Mouse (Mus musculus): ENCODE data around the gene Cir1. TPM values are rescaled to one million over a fixed set of nuclear protein-coding genes. Genes with fewer than 3 reads are reported as not detected.

Cir1 gene
- polyA plus RNA-seq, 1 experiment, result 9.6 TPM

DNA sequence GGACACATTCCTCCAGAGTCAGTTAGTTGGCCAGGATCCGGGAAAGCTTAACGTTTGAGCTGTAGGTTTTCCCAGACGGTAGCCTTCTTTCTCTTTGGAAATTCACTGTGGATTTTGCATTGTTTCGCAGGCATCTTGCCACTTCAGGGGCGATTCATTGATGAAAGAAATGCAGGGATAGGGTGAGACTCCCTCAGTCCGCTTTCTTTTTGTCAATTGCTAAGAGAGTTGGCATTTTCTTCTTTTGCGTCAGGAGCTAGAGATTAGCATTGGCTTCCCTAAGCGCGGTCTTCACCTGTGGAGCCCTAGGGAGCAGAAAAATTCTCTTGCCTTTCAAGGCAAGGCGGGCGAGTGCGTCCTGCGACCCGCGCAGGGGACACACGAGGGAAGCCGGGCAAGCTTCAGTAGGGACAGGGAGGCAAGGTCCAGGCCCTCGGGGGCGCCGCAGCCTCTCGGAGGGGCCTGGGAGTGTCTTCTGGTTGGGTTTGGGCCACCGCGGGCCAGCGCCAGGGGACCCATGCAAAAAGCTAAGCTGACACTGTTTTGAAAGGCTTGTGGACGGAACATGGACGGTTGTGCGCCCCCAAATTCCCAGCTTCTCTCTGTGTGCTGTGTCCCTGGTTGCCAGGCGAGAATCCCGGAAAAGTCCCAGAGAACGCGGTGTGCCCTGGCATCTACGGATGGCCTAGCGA is 32.0 kb downstream of the Cir1 start:
- Histone ChIP-seq H3K27ac (replicated peaks; ENCODE audit: low read depth, low read length) (no peak overlapping the region), H3K4me1 (ENCODE audit: control insufficient read depth, insufficient read depth, insufficient read length, low read length) (no peaks in the 10 kb centered on the region), H3K4me3 (ENCODE audit: insufficient read depth, low read depth, low read length) (no peak overlapping the region)

DNA sequence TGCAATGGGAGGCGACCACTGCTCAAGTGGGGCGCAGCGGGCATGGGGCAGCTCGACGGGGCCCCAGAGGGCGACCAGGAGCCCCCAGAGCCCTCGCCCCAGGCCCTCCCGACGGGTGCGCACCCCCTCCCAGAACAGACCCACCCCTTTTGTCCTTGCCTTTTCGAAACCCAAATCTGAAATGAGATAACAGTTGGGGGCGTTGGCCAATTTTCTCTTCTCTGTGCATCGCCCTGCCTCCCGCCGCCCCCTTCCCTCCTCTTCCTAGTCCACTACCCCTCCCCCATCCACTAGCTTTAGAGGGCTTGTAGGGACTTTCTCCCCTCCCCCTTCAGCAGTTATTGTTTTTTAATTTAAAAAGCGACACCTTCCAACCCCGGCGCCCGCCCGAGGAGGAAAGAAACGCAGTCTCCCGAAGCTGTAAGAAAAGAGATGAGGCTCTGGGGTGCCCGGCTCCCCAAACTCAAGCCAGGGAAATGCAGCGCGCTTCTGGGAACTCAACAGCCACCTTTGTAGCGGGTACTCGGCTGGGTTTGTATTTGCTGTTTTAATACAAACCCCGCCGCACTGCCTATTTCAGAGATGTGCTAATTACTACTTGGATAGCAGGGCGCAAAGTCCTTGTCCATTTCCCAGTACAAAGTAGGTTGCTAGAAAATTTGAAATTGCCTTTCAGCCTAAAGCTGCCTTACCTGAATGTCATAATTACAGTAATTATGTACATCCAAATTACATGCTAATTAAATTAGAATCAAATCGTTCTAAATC is 33.0 kb downstream of the Cir1 start:
- H3K27ac ChIP-seq (replicated peaks; ENCODE audit: low read depth, low read length), result no peak overlapping the region
- H3K4me3 ChIP-seq (ENCODE audit: insufficient read depth, low read depth, low read length), result no peak overlapping the region
- no peaks in the 10 kb centered on the region for H3K4me1 ChIP-seq (ENCODE audit: control insufficient read depth, insufficient read depth, insufficient read length, low read length)

DNA sequence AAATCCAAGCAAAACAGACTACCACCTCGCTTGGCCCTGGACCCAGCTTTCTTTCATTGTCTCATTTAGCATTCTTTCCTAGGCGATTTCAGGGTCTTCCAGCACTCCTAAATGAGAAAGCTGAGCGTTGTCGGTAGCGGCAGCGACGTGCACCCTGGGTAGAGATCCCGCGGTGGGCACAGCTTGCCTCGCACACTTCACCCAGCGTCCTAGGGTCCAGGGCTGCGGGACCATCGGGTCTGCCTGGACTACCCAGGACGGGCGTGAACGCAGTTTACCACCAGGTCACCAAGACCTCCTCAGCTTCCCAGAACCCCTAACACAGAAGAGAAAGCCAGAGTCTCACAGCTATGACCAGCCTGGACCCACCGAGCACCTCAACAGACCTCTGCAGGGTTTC is 33.6 kb downstream of the Cir1 start:
- no peak overlapping the region for H3K27ac ChIP-seq (replicated peaks; ENCODE audit: low read depth, low read length)
- H3K4me3 ChIP-seq (ENCODE audit: insufficient read depth, low read depth, low read length), result no peak overlapping the region
- no peaks in the 10 kb centered on the region; the same call in 1 of the 2 replicates for H3K4me1 ChIP-seq (ENCODE audit: control insufficient read depth, insufficient read depth, insufficient read length, low read length)

DNA sequence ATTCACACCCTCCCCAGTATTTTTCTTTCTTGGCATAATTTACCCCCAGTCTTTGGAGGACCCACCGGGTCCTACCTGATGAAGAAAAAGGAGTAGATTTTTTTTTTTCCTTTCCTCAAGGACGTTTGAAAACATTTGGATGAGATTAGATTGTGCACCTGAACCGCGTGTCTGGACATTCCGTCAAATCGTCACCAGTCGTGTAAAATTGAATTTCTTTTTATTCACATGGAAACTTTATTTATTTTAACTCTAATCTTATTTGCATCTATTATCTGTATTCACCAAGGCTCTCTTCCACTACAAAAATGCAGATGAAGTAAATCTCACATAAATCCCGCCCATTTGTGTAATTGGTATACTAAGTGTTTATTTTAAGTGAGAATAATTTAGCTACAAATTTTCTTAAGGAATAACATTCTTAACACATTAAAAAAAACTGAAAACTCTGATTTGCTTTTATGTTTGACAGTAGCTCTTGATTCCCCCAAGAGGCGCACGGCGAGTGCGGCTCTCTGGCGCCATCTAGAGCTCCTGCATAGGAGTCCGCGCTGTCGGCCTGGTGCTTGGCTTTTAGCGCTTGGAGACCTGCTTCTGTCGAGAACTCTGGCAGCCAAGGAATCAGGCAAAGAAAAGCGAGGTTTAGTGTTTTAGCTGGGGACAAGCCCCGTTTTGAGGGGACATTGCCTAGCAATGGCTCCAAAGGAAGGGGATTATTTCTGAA is 34.2 kb downstream of the Cir1 start:
- no peaks in the 10 kb centered on the region; the same call in 1 of the 2 replicates for H3K4me1 ChIP-seq (ENCODE audit: control insufficient read depth, insufficient read depth, insufficient read length, low read length)
- no peak overlapping the region for H3K4me3 ChIP-seq (ENCODE audit: insufficient read depth, low read depth, low read length)
- no peak overlapping the region for H3K27ac ChIP-seq (replicated peaks; ENCODE audit: low read depth, low read length)

DNA sequence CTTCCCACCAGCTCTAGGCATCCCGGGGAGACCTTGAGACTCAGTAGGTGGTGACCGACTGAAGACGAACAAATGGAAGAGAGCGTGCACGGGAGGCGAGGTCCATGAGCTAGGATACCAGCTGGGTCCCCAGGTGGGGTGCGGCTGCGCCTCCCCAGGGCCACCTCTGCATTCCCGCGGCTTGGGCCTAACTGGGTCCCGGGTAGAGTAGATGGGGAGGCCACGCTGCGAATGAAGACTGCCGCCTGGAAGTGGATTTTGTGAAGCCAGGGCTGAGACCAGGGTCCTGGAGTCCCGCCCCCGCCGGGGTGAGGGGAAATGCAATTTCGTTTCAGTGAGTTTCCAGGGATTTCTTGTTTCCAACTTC is 34.8 kb downstream of the Cir1 start:
- Histone ChIP-seq H3K4me3 (ENCODE audit: insufficient read depth, low read depth, low read length) (no peak overlapping the region), H3K27ac (replicated peaks; ENCODE audit: low read depth, low read length) (no peak overlapping the region), H3K4me1 (ENCODE audit: control insufficient read depth, insufficient read depth, insufficient read length, low read length) (peaks cover 2% of the 10 kb centered on the region; the same call in 1 of the 2 replicates)

DNA sequence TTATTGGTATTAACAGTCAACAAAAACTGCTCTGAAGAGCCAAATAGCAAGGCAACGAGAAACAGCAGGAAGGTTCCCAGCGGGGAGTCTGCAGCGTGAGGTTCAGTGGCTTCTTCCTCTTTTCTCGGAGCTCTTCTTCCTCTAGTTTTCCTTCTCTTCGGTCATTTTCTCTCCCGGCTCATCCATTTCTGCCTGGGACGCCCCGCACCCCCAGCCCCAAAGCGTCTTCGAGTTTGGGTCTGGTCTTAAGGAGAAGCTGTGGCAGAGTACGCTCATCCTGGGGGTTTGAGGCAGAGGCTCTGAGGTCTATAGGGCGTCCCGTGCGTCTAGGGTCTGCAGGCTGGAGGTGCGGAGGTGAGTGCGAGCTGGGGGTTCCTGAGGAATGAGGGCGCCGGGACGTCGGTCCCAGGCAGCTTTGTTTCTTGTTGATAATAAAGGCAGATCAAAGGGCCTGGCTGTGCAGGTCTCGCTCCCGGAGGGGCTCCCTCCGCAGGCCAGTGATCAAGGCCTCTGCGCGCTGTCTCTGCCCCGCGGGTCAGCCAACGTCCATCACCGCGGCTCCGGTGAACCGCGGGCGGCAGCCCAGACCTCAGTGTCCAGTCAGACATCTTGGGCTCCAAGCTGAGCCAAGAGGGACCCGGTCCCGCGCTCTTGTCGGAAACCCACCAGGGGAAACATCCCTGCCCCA is 35.3 kb downstream of the Cir1 start:
- peaks cover 3% of the 10 kb centered on the region; the same call in 1 of the 2 replicates for H3K4me1 ChIP-seq (ENCODE audit: control insufficient read depth, insufficient read depth, insufficient read length, low read length)

DNA sequence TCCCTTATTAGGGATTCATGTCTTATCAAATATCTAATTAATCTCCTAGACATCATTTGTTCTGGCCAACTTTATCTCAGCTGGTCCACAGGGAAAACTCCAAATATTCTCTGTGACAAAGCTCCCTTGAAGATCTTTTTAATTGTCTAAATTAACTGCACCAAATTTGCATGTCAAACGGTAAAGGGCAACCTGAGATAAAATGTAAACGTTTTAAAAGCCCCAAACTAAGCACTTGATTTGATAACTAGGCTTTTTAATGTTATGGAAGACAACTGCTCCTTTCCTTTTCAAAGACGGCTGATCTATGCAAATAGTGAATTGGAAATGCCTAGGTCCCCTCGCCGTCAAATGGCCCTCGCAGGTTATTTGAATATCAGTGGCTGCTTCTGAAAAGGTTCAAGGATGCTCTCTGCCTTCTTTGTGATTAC is 36.3 kb downstream of the Cir1 start:
- no peak overlapping the region for H3K27ac ChIP-seq (replicated peaks; ENCODE audit: low read depth, low read length)
- peaks cover 3% of the 10 kb centered on the region; the same call in 1 of the 2 replicates for H3K4me1 ChIP-seq (ENCODE audit: control insufficient read depth, insufficient read depth, insufficient read length, low read length)

More for the DNA sequence above, 35.3 kb downstream of the Cir1 start:
- Histone ChIP-seq H3K27ac (replicated peaks; ENCODE audit: low read depth, low read length) (no peak overlapping the region), H3K4me3 (ENCODE audit: insufficient read depth, low read depth, low read length) (no peak overlapping the region)

DNA sequence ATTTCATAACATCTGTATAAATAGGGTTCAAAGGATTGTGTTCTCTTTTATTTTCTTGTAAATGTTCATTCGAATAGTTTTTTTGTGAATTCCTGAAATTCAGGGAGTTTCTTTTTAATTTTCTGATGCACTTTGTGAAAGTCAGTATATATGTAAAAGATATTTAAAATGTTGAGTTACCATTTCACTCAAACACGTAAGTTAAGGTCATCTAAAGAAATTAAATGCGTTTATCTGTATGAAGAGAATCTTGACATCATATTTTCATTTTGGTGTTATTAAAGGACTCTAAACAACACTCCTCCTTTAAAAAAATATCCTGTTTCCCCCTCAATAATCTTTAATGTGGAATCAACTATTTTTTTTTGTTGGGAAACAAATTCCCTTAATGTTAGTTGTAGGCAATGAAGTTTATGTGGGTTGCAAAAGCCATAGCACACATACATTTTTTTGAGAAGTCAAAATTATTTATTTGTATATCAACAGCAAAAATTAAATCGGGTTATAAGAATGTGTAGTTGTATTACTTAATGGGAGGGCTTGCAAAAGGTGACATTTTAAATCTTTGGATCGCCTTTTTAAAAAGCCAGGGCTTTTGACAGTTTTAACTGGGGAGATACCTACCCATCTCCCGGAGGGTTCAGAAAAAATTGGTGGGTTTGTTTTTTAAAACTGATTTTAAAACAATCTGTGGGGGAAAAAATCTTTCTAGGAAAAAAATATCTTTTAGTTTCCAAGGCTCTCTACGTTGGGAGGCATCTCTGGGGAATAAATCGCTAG is 37.0 kb downstream of the Cir1 start:
- H3K27ac ChIP-seq (replicated peaks; ENCODE audit: low read depth, low read length), result no peak overlapping the region
- H3K4me3 ChIP-seq (ENCODE audit: insufficient read depth, low read depth, low read length), result no peak overlapping the region
- H3K4me1 ChIP-seq (ENCODE audit: control insufficient read depth, insufficient read depth, insufficient read length, low read length), result peaks cover 3% of the 10 kb centered on the region; the same call in 1 of the 2 replicates

More for the DNA sequence above, 36.3 kb downstream of the Cir1 start:
- H3K4me3 ChIP-seq (ENCODE audit: insufficient read depth, low read depth, low read length), result no peak overlapping the region

DNA sequence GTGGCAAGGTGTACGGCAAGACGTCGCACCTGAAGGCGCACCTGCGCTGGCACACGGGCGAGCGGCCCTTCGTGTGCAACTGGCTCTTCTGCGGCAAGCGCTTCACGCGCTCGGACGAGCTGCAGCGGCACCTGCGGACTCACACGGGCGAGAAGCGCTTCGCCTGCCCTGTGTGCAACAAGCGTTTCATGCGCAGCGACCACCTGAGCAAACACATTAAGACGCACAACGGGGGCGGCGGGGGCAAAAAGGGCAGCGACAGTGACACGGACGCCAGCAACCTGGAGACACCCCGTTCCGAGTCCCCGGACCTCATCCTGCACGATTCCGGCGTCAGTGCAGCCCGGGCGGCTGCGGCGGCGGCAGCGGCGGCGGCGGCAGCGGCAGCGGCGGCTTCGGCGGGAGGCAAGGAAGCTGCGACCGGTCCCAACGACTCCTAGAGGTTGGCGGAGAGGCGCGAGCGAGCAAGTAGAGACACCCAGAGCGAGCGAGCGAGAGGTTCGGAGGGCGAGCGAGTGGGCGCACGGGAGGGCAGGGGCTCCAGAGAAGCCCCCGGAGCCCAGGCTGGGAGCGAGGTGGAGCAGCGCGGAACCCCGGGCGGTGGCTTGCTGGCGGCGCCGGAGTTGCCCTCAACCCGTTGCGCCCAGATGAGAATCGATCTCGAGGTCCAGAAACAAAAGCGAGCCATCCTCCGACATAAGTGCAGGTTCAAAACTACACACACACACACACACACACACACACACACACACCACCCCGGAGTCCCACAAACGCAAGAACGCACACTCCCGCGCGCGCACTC is 38.2 kb downstream of the Cir1 start:
- peaks cover 3% of the 10 kb centered on the region; the same call in 1 of the 2 replicates for H3K4me1 ChIP-seq (ENCODE audit: control insufficient read depth, insufficient read depth, insufficient read length, low read length)
- H3K27ac ChIP-seq (replicated peaks; ENCODE audit: low read depth, low read length), result no peak overlapping the region
- peak overlapping the region; percentile 32 for H3K4me3 ChIP-seq (ENCODE audit: insufficient read depth, low read depth, low read length)

DNA sequence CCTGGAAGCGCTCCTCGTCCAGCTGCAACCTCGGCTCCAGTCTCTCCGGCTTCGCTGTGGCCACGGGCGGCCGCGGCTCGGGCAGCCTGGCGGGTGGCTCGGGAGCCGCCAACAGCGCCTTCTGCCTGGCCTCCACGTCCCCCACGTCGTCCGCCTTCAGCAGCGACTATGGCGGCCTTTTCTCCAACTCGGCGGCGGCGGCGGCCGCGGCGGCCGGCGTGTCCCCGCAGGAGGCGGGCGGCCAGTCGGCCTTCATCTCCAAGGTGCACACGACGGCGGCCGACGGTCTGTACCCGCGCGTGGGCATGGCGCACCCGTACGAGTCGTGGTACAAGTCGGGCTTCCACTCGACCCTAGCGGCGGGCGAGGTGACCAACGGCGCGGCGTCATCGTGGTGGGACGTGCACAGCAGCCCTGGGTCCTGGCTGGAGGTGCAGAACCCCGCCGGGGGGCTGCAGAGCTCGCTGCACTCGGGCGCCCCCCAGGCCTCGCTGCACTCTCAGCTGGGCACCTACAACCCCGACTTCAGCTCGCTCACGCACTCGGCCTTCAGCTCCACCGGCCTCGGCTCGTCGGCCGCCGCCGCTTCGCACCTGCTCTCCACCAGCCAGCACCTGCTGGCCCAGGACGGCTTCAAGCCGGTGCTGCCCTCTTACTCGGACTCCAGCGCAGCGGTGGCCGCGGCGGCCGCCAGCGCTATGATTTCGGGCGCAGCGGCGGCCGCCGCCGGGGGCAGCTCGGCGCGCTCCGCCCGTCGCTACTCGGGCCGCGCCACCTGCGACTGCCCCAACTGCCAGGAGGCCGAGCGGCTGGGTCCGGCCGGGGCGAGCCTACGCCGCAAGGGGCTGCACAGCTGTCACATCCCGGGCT is 39.0 kb downstream of the Cir1 start:
- Histone ChIP-seq H3K4me3 (ENCODE audit: insufficient read depth, low read depth, low read length) (peak overlapping the region; percentile 32), H3K4me1 (ENCODE audit: control insufficient read depth, insufficient read depth, insufficient read length, low read length) (peaks cover 3% of the 10 kb centered on the region; the same call in 1 of the 2 replicates), H3K27ac (replicated peaks; ENCODE audit: low read depth, low read length) (no peak overlapping the region)

DNA sequence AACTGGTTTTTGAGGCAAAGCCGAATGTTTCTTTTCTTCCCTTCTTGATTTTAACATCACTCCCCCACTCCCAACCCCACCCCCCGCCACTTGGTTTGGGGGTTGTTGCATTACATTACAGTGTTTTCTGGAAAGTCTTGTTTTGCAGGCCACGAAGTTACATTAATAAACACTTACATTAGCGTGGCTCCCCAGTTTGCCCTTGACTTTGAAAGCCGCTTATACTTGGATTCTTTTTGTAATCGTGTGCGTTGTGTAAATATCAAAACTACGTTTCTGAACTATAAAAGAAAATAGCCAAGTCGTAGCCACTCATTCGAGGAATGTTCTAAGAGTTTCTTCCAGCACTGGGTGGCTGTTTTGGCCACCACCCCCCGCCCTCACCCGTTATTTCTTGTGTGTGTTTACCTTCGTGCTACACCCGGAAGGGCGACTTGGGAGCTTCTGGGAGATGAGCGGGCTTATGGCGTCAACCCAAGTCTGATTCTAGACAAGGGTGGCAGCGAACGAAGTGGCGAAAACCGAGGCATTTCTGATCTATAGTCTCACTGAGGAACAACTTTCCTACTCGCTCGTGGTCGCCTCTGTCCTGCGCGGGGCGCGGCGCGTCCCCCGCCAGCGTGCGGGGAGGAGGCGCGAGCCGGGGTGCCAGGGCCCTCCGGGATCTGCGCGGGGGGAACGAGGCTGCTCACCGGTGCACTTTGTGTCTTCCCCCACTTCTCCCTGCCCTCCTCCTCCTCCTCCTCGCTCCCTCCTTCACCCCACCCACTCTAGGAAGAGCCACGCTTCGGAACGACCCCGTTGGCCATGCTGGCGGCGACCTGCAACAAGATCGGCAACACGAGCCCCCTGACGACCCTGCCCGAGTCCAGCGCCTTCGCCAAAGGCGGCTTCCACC is 39.9 kb downstream of the Cir1 start:
- H3K4me3 ChIP-seq (ENCODE audit: insufficient read depth, low read depth, low read length), result peak overlapping the region; percentile 32
- H3K4me1 ChIP-seq (ENCODE audit: control insufficient read depth, insufficient read depth, insufficient read length, low read length), result peaks cover 3% of the 10 kb centered on the region; the same call in 1 of the 2 replicates
- no peak overlapping the region for H3K27ac ChIP-seq (replicated peaks; ENCODE audit: low read depth, low read length)

Measured in brown adipose tissue, adult 24 weeks (tissue).